Mouse (Mus musculus) embryonic facial prominence, embryonic 10.5 days (tissue): ENCODE results near the gene Pax3. TPM values are rescaled to one million over a fixed set of nuclear protein-coding genes. Genes with fewer than 3 reads are reported as not detected.

ENCODE experiments used
- DNase-seq: peaks from one replicate; pipeline ENCODE4 v3.0.0-alpha.2; 2017; ENCODE audit warnings: low spot score
- H3K27ac ChIP-seq: fragments of 300-500 bp; sonication (generic); replicated peaks from 2 replicates; pipeline ENCODE4 v1.5.1; 2016; ENCODE audit warnings: mild to moderate bottlenecking
- H3K27me3 ChIP-seq: fragments of 300-500 bp; sonication (generic); replicated peaks from 2 replicates; pipeline ENCODE4 v1.6.1; 2016; ENCODE audit warnings: low read depth, mild to moderate bottlenecking; ENCODE audit not compliant: poor library complexity, severe bottlenecking
- H3K36me3 ChIP-seq: fragments of 300-500 bp; sonication (generic); replicated peaks from 2 replicates; pipeline ENCODE4 v1.6.1; 2016; ENCODE audit warnings: mild to moderate bottlenecking, moderate library complexity
- H3K4me1 ChIP-seq: fragments of 300-500 bp; sonication (generic); 2 replicates; pipeline ENCODE4 v1.6.1; 2016
- H3K4me3 ChIP-seq: fragments of 300-500 bp; sonication (generic); 2 replicates; pipeline ENCODE4 v1.5.1; 2016; ENCODE audit warnings: mild to moderate bottlenecking, moderate library complexity
- H3K9me3 ChIP-seq: fragments of 300-500 bp; sonication (generic); 2 replicates; pipeline ENCODE4 v1.6.1; 2016; ENCODE audit warnings: mild to moderate bottlenecking
- WGBS: fragments of 180-500 bp; shearing (Covaris S2); methylation state at CpG from one replicate; pipeline ENCODE4 v1.1.7; 2016; 5-methylcytosine and 5-hydroxymethylcytosine counted together
- polyA plus RNA-seq: library from polyadenylated mRNA; unstranded; fragments of >200 nt; fragmentation: Nextera tagmentation; extraction: Ambion mirVana; gene quantifications from 2 replicates; pipeline ENCODE4 v1.2.1, GENCODE M21; 2016

The Pax3 gene
- polyA plus RNA-seq, 1 experiment from 2014 or later = 17.7 TPM

DNA sequence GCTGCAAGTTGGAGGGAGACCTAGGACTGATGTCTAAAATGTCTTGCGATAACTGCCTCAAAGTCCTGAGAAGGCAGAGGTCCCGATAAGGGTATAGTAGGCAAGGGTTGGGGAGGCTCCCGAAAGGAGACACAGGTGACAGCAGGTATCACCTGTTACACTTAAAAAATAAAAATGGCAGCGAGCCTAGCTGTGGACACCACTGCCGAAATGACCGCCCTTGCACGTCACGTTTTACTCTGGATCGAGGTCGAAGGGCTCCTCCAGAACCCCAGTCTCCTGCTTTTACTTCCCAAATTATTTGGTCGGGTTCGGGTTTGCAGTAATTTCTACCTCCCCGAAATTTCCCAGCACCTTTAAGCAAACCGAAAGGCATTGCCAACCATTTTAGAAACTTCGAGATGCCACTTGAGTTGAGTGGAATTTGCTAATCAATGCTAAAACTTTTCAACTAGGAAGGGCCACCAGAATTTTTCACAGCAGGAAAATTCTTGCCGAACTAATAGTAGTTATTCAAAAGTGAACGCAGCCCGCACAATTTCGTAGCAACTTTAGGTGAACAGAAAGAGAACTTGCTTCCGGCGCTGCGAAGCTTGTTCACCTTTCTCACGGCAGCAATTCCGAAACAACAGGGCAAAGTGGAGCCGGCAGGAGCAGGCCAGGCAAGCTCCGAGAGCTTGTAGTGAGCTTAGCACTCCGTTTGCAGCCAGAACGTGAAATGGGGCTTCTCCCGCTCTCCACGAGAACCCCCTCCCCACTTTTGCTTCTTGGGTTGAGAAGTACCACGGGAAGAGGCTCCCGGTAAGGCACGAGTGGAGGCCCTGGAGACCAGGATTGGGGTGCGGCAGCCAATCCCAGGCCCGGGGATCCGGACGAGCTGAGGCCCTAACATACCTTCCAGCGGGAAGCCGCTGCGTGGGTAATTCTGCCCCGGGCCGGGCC lies 892 bp downstream of the Pax3 start:
- Histone ChIP-seq H3K4me3 (peak overlapping the region; percentile 65), H3K27ac (peak overlapping the region; percentile 87), H3K36me3 (no peaks in the 10 kb centered on the region), H3K4me1 (peaks cover 53% of the 10 kb centered on the region), H3K9me3 (no peaks in the 10 kb centered on the region), H3K27me3 (peaks cover 99% of the 10 kb centered on the region)
- WGBS = under 1% methylated on average over 42 of the region's 42 CpGs
- DNase-seq = peak; percentile 52

GRCm38 (mm10) chr1:78195145-78195544 lies 1.8 kb downstream of the Pax3 start:
- 1% methylated on average over 21 of the region's 21 CpGs for WGBS
- Histone ChIP-seq H3K36me3 (no peaks in the 10 kb centered on the region), H3K4me3 (peak overlapping the region; percentile 65), H3K4me1 (peaks cover 62% of the 10 kb centered on the region), H3K9me3 (no peaks in the 10 kb centered on the region), H3K27ac (peak overlapping the region; percentile 87), H3K27me3 (peaks cover 99% of the 10 kb centered on the region)
- peak; percentile 54 for DNase-seq

DNA sequence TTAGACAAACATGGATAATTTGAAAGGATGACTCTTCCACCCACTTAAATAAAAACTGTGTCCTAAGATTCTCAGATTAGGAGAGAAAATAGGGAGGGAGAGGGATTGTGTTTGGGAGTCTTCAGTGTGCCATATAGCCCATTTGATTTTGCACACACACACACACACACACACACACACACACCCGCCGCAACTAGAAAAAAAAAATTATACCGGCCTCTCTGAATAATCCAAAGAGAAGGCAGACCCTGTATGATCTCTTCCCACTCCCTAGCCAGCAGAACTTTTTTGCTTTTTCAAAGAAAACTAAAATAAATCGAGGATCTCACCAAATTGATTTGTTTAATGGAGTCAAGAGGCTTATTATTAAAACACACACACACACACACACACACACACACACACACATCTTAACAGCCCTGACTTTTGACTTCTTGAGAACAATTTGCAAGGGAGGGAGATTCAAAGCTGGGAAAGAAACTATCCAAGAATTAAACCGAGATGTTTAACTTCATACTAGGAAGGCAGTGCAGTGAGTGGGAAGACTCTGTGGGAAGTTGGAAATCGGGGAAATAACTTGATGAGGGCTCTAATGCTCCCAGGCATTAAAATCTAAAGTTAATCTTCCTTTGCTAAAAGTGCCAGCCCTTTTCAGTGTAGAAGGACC lies 2.4 kb downstream of the Pax3 start:
- Histone ChIP-seq H3K27me3 (peaks cover 99% of the 10 kb centered on the region), H3K27ac (peak overlapping the region; percentile 87), H3K4me3 (peak overlapping the region; percentile 65), H3K4me1 (peaks cover 69% of the 10 kb centered on the region), H3K9me3 (no peaks in the 10 kb centered on the region), H3K36me3 (no peaks in the 10 kb centered on the region)
- DNase-seq = peak; percentile 11
- WGBS = 4% methylated on average over 6 of the region's 6 CpGs

- H3K4me1 ChIP-seq = peaks cover 71% of the 10 kb centered on the region
- H3K9me3 ChIP-seq = no peaks in the 10 kb centered on the region
- peak; percentile 48 for DNase-seq
- WGBS = 4% methylated on average over 20 of the region's 20 CpGs
- H3K4me3 ChIP-seq = peak overlapping the region; percentile 65
- H3K27ac ChIP-seq = peak overlapping the region; percentile 90
- H3K27me3 ChIP-seq = peaks cover 98% of the 10 kb centered on the region
- no peaks in the 10 kb centered on the region for H3K36me3 ChIP-seq
Measured at GRCm38 (mm10) chr1:78193465-78193991, 3.4 kb downstream of the Pax3 start.

DNA sequence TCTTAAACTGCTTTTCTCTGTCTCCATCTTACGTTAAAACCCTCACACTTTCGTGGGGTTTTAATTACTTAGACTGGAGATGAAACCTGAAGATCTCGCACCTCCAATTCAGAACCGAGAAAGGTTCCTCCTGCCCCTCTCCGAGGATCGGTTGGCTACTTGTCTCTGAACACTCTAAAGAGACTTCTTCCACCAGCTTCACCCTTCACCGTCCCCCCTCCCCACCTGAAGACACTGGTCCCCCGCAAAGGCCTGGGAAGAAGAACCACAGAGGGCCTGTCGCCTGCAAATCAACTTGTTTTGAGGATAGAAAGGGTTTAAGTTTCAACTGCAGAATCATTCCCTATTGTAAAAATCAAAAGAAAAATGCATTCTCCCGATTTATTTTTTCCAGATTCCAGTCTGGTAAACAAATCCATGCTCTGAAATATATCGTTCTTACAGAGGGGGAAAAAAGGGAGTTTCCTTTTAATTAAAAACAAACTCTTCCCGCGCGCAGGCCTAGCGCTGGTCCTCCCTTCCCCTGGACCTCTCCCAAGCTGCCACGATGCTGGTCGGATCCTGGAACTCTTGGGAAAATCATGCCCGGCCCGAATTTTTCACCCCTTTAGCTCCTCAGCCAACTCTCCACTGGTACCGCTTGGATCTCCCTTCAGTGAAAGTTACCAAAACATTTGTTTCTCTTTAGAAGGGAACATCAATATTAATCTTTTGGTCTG lies 4.0 kb downstream of the Pax3 start:
- H3K36me3 ChIP-seq = no peaks in the 10 kb centered on the region
- 3% methylated on average over 20 of the region's 20 CpGs for WGBS
- no peaks in the 10 kb centered on the region for H3K9me3 ChIP-seq
- peak; percentile 53 for DNase-seq
- peaks cover 70% of the 10 kb centered on the region for H3K4me1 ChIP-seq
- peak overlapping the region; percentile 65 for H3K4me3 ChIP-seq
- peak overlapping the region; percentile 90 for H3K27ac ChIP-seq
- H3K27me3 ChIP-seq = peaks cover 98% of the 10 kb centered on the region

- WGBS = 23% methylated on average over 19 of the region's 19 CpGs
- Histone ChIP-seq H3K4me3 (peak overlapping the region; percentile 65), H3K9me3 (no peaks in the 10 kb centered on the region), H3K27me3 (peaks cover 98% of the 10 kb centered on the region), H3K36me3 (no peaks in the 10 kb centered on the region), H3K27ac (peak overlapping the region; percentile 90), H3K4me1 (peaks cover 70% of the 10 kb centered on the region)
- peak; percentile 41 for DNase-seq
Measured at GRCm38 (mm10) chr1:78192217-78192735, 4.7 kb downstream of the Pax3 start.

DNA sequence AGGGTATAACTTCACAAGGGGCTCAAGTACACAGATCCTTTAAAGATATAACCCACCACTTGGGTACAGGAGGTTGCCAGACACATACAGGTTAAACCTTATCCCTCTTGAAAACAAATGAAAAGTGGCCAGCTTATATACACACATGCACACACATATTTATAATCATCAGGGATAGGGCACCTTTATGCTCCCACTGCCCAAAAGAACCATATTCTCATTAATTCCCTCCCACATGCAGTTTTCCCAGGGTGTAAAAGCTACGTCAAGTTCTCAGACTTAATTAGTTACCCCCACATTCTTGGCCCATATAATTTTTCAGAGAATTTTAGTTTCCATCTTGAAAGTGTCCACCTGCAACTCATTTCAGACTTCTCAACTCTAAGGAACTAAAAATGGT lies 5.2 kb downstream of the Pax3 start:
- Histone ChIP-seq H3K4me1 (peaks cover 67% of the 10 kb centered on the region), H3K27ac (peak overlapping the region; percentile 90; the same call in 1 of the 2 replicates), H3K36me3 (no peaks in the 10 kb centered on the region), H3K4me3 (peak overlapping the region; percentile 65), H3K27me3 (peaks cover 98% of the 10 kb centered on the region), H3K9me3 (no peaks in the 10 kb centered on the region)
- 51% methylated on average over 1 of the region's 1 CpGs for WGBS
- DNase-seq = peak; percentile 13

DNA sequence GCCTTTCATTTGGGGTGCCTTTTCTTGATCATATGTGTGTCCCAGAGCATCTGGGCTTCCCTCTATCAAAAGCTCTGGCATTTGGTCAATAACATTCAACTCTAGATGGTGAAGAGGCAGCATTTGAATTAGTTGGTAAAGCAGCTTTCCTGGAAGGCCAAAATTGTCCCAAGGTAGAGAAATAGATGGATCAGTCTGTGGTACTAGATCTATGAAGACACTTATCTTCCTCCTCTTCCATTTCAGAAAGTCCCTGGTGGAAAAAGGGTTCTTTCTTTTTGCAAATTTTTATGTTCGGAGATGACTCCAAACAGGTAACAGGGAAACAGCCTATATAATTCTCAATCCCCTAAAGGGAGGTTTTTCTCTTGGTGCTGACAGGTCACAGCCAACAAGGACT lies 5.6 kb downstream of the Pax3 start:
- Histone ChIP-seq H3K4me3 (peak overlapping the region; percentile 65), H3K36me3 (no peaks in the 10 kb centered on the region), H3K9me3 (no peaks in the 10 kb centered on the region), H3K27ac (peak overlapping the region; percentile 90), H3K27me3 (peaks cover 98% of the 10 kb centered on the region), H3K4me1 (peaks cover 63% of the 10 kb centered on the region)
- WGBS = 68% methylated on average over 1 of the region's 1 CpGs
- no peak for DNase-seq

DNA sequence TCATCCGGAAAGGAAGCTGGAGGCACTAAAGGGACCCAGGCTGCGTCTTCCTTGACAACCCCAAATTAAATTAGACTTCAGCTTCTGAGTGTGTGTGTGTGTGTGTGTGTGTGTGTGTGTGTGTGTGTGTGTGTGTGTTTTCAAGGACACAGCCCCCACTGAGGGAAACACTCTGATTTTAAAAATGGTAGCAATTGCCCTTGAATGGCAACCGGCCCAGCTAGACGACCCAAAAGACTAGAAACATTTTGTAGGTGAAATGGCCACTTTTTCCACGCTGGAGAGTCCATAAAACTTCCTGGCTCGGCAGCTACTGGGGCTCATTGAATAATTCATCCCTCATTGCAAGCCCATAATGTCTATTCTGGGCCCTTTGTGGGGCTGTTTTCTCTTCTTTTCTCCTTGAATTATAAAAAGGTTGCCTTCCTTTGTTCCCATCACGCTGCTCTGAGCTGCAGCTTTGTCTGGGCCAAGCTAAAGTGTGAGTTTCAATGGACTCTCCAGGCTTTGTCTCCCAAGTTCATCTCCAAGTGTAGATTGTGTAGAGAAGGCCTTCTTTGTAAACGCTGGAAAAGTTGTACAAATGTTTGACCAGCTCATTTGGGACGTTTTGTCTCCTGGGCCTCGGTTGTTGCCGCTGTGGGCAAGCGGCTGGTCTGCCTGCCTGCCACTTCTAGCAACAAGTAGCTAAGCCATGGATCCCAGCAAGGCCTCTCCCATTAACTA lies 6.4 kb downstream of the Pax3 start:
- DNase-seq = peak; percentile 49
- WGBS = 6% methylated on average over 12 of the region's 12 CpGs
- Histone ChIP-seq H3K4me1 (peaks cover 60% of the 10 kb centered on the region), H3K27ac (peak overlapping the region; percentile 90), H3K9me3 (no peaks in the 10 kb centered on the region), H3K4me3 (peak overlapping the region; percentile 65), H3K36me3 (no peaks in the 10 kb centered on the region), H3K27me3 (peaks cover 98% of the 10 kb centered on the region)

- Histone ChIP-seq H3K36me3 (no peaks in the 10 kb centered on the region), H3K27ac (peak overlapping the region; percentile 90), H3K4me1 (peaks cover 60% of the 10 kb centered on the region), H3K4me3 (peak overlapping the region; percentile 65), H3K9me3 (no peaks in the 10 kb centered on the region), H3K27me3 (peaks cover 98% of the 10 kb centered on the region)
- under 1% methylated on average over 47 of the region's 47 CpGs for WGBS
- peak; percentile 81 for DNase-seq
Measured at GRCm38 (mm10) chr1:78189501-78190345, 7.2 kb downstream of the Pax3 start.

- H3K36me3 ChIP-seq = no peaks in the 10 kb centered on the region
- peak overlapping the region; percentile 65 for H3K4me3 ChIP-seq
- H3K4me1 ChIP-seq = peaks cover 60% of the 10 kb centered on the region
- H3K27me3 ChIP-seq = peaks cover 99% of the 10 kb centered on the region
- H3K27ac ChIP-seq = peak overlapping the region; percentile 90
- DNase-seq = peak; percentile 65
- H3K9me3 ChIP-seq = no peaks in the 10 kb centered on the region
- WGBS = under 1% methylated on average over 16 of the region's 16 CpGs
Measured at GRCm38 (mm10) chr1:78189016-78189415, 7.9 kb downstream of the Pax3 start.
